Mouse (Mus musculus) olfactory bulb, adult 2 months (tissue): ENCODE data around the gene Rab5if.

Source experiments
- CTCF ChIP-seq: fragments of 200-500 bp; IDR thresholded peaks from 2 replicates; pipeline ENCODE4 v1.5.1; 2012; ENCODE audit warnings: low read depth, mild to moderate bottlenecking, low read length, moderate library complexity; ENCODE audit not compliant: insufficient read depth
- POLR2A ChIP-seq: fragments of 200-500 bp; IDR thresholded peaks from 2 replicates; pipeline ENCODE4 v1.6.1; 2012; ENCODE audit warnings: mild to moderate bottlenecking, low read depth, low read length, moderate library complexity; ENCODE audit not compliant: insufficient read depth

- TF ChIP-seq CTCF (no peak), POLR2A (no peak)
These were observed 29.9 kb downstream of the Rab5if start for GRCm38 (mm10) chr2:156892821-156893220.
